Mouse (Mus musculus): Measurements from ENCODE around the gene Plekha6.

GRCm38 (mm10) chr1:133315775-133316174, 151.8 kb downstream of the Plekha6 start:
- TF ChIP-seq FLI1 (IDR thresholded peaks at IDR 0.05; ENCODE audit: low read length) = no peak
- no peak for TF ChIP-seq GATA1 (IDR thresholded peaks at IDR 0.05; ENCODE audit: borderline replicate concordance, low read length)
